Mouse (Mus musculus) CH12F3 (cell line): ENCODE data around the gene Dgkg.

Source experiments
- in situ Hi-C: fragments of 300-500 bp; cut with MboI; formaldehyde crosslinking; loops from 2 replicates; pipeline ENCODE4 v1.14.3; 2020; ENCODE audit warnings: low sequenced_read_pairs

Gene Dgkg

GRCm38 (mm10) chr16:22656533-22657444 is at the start of gene Dgkg:
Gene Dgkg, minus strand, starts transcription at chr16:22657221.
- in situ Hi-C loops, result no loop called here

GRCm38 (mm10) chr16:22704946-22705345 is 47.9 kb upstream of the Dgkg start:
- in situ Hi-C loops, result no loop called here

- in situ Hi-C loops, result no loop called here
These were observed 47.1 kb upstream of the Dgkg start for GRCm38 (mm10) chr16:22704136-22704535.

GRCm38 (mm10) chr16:22698846-22699760 is 42.1 kb upstream of the Dgkg start:
- in situ Hi-C loops, result no loop called here

- in situ Hi-C loops, result no loop called here
These were observed 41.1 kb upstream of the Dgkg start for GRCm38 (mm10) chr16:22698101-22698500.

- in situ Hi-C loops, result no loop called here
These were observed 32.6 kb upstream of the Dgkg start for GRCm38 (mm10) chr16:22689622-22690021.

- in situ Hi-C loops, result no loop called here
These were observed 30.8 kb upstream of the Dgkg start for GRCm38 (mm10) chr16:22687711-22688230.

GRCm38 (mm10) chr16:22683605-22684004 is 26.6 kb upstream of the Dgkg start:
- in situ Hi-C loops, result no loop called here

GRCm38 (mm10) chr16:22682727-22683126 is 25.7 kb upstream of the Dgkg start:
- in situ Hi-C loops, result no loop called here

GRCm38 (mm10) chr16:22679641-22680040 is 22.6 kb upstream of the Dgkg start:
- in situ Hi-C loops, result no loop called here

GRCm38 (mm10) chr16:22674636-22675035 is 17.6 kb upstream of the Dgkg start:
- in situ Hi-C loops, result no loop called here

- in situ Hi-C loops, result no loop called here
These were observed 17.1 kb upstream of the Dgkg start for GRCm38 (mm10) chr16:22674164-22674563.

GRCm38 (mm10) chr16:22664033-22664432 is 7.0 kb upstream of the Dgkg start:
- in situ Hi-C loops, result no loop called here

- in situ Hi-C loops, result no loop called here
These were observed 6.1 kb upstream of the Dgkg start for GRCm38 (mm10) chr16:22663136-22663535.

- in situ Hi-C loops, result no loop called here
These were observed 4.1 kb upstream of the Dgkg start for GRCm38 (mm10) chr16:22661076-22661475.

- in situ Hi-C loops, result no loop called here
These were observed 1.1 kb upstream of the Dgkg start for GRCm38 (mm10) chr16:22657874-22658789.

- in situ Hi-C loops, result no loop called here
These were observed 1.2 kb downstream of the Dgkg start for GRCm38 (mm10) chr16:22655812-22656211.

GRCm38 (mm10) chr16:22655223-22655622 is 1.8 kb downstream of the Dgkg start:
- in situ Hi-C loops, result no loop called here

GRCm38 (mm10) chr16:22654477-22654835 is 2.6 kb downstream of the Dgkg start:
- in situ Hi-C loops, result no loop called here

- in situ Hi-C loops, result no loop called here
These were observed 3.1 kb downstream of the Dgkg start for GRCm38 (mm10) chr16:22653817-22654476.
